Mouse (Mus musculus) MEL (cell line): ENCODE measurements at regions not wholly inside any gene's neighbourhood (a gene's known extent, or its start where the extent isn't known, plus 50 kb on each side); places are given as distances from the start of the nearest gene placed in this dataset.
"Not testable (repeated sequence)": the region's sequence is repeated elsewhere in the genome, so short reads cannot be mapped to it uniquely, and the experiment has no call there.

ENCODE experiments used
- GATA1 ChIP-seq: IDR thresholded peaks from 2 replicates; pipeline ENCODE4 v1.6.1; 2011; ENCODE audit warnings: low read depth, low read length, improper control_type of control experiment
- POLR2A ChIP-seq, 2 experiments: IDR thresholded peaks; 2 replicates each; pipeline ENCODE4 v1.6.1; 2011 to 2012; ENCODE audit warnings: low read length in 2 of 2, mild to moderate bottlenecking in 2 of 2, control low read depth in 1 of 2, improper control_type of control experiment in 1 of 2, low read depth in 1 of 2, moderate library complexity in 1 of 2; ENCODE audit not compliant: control insufficient read depth in 1 of 2, insufficient read depth in 1 of 2, poor library complexity in 1 of 2
- POLR2AphosphoS5 ChIP-seq: IDR thresholded peaks from 2 replicates; pipeline ENCODE4 v1.6.1; 2012; ENCODE audit warnings: low read depth, borderline replicate concordance, mild to moderate bottlenecking, inconsistent platforms, low read length, moderate library complexity, mixed read lengths
- TCF12 ChIP-seq: IDR thresholded peaks from 2 replicates; pipeline ENCODE4 v1.6.1; 2014; ENCODE audit warnings: low read depth, mild to moderate bottlenecking, inconsistent platforms, low read length, improper control_type of control experiment, moderate library complexity
- USF1 ChIP-seq: IDR thresholded peaks from 2 replicates; pipeline ENCODE4 v1.6.1; 2014; ENCODE audit warnings: low read depth, mild to moderate bottlenecking, inconsistent platforms, low read length, improper control_type of control experiment, moderate library complexity

DNA sequence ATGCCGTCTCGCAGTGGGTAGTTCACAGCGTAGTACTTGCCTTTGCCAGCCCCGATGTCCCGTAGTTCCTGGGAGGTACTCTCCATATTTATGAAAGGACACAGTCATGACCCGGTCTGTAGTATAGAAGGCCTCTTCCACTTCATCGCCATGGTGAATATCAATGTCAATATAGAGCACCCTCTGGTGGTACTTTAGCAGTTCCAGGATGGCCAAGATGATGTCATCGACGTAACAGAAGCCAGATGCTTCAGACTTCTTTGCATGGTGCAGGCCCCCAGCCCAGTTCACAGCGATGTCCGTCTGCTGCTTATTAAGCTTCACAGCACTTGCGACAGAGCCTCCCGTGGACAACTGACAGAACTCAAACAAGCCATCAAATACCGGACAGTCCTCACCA, 386.4 kb downstream of the Fut8 start:
- TF ChIP-seq POLR2AphosphoS5; POLR2A (IDR thresholded peaks at IDR 0.05; ENCODE audit: control insufficient read depth in 1 of 2, insufficient read depth in 1 of 2, low read depth in 1 of 2, low read length in 2 of 2, poor library complexity in 1 of 2); TCF12; USF1; GATA1: not testable (repeated sequence)
